Comparison of ENCODE assay signal across 11 mouse cellular contexts in the genomic region with DNA sequence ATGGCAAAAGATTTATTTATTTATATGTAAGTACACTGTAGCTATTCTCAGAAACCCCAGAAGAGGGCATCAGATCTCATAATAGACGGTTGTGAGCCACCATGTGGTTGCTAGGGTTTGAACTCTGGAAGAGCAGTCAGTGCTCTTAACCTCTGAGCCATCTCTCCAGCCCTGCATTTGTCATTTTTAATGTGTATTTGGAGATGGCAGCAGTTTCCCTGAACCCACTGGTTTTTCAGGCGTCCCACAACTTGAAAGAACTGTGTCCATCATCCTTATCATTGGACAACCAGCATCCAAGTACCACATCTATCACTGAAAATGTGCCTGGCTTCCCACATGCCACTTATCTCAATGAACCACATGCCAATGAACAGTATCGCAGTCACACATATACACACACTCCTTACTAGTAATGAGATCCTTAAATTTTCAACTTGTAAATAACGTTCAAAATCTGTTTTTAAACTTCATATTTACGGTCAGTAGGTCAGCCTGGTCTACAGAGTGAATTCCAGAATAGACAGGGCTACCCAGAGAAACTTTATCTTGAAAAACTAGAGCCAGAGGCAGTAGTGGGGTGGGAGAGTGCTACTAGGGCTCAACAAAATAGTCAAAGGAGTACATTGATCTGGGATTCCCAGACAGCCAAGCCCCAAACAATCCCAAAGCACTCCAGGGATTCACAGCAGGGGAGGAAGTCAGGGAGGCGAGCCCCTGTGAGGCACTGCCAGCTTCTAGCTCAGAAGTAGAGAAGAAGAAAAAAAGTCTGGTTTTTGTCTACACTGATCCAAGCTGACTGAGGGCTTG. TPM values are rescaled to one million over a fixed set of nuclear protein-coding genes. Genes with fewer than 3 reads are reported as not detected.
DNase-seq lines count a peak whose midpoint lies in the region; ATAC-seq and TF ChIP-seq lines count a peak whose summit lies in the region.
"Had no signal": no experiment of that assay in that cellular context is flagged by ENCODE, and none has a peak within 500 bp of the region (broad histone marks: within the 10 kb centered on the region; RNA-seq: fewer than 3 reads in every experiment).

No protein-coding gene starts in this region.

- no peaks in the 10 kb centered on the region for H3K36me3 ChIP-seq in midbrain, embryonic 11.5 days (ENCODE audit: control insufficient read depth, insufficient read depth, low read length)
- H3K36me3 ChIP-seq in midbrain, embryonic 10.5 days = no peaks in the 10 kb centered on the region
- no peaks in the 10 kb centered on the region for H3K36me3 ChIP-seq in splenic B cell, adult 2 months (ENCODE audit: control insufficient read depth, insufficient read depth, low read length, poor library complexity, severe bottlenecking)
- H3K36me3 ChIP-seq: hindbrain, embryonic 12.5 days had no signal

- no peaks in the 10 kb centered on the region for H3K9me3 ChIP-seq in midbrain, embryonic 11.5 days (ENCODE audit: control insufficient read depth, low read length)
- no peaks in the 10 kb centered on the region for H3K9me3 ChIP-seq in midbrain, embryonic 10.5 days (replicated peaks)
- H3K9me3 ChIP-seq: hindbrain, embryonic 12.5 days had no signal

- POLR2A ChIA-PET in Patski (lab: Charles Lee) = no interaction called here

- H3K4me2 ChIP-seq in midbrain, embryonic 11.5 days = no peak overlapping the region
- H3K4me2 ChIP-seq: hindbrain, embryonic 12.5 days had no signal

- no peaks in the 10 kb centered on the region for H3K27me3 ChIP-seq in midbrain, embryonic 11.5 days (ENCODE audit: control insufficient read depth, insufficient read depth, low read length)
- H3K27me3 ChIP-seq in midbrain, embryonic 10.5 days (ENCODE audit: low read depth, poor library complexity, severe bottlenecking) = no peaks in the 10 kb centered on the region
- H3K27me3 ChIP-seq in Patski = no peaks in the 10 kb centered on the region
- H3K27me3 ChIP-seq in splenic B cell, adult 2 months (ENCODE audit: control insufficient read depth, insufficient read depth, low read length, poor library complexity, severe bottlenecking) = no peaks in the 10 kb centered on the region
- H3K27me3 ChIP-seq: hindbrain, embryonic 12.5 days had no signal

- ATAC-seq in midbrain, embryonic 11.5 days (ENCODE audit: low FRiP score) = no peak
- ATAC-seq in Patski = no peak

- TF ChIP-seq CTCF in Patski (IDR thresholded peaks at IDR 0.05) = peak; percentile 48

- in situ Hi-C loops in Patski (cut with MboI; ENCODE audit: low pct_unique_long_range_greater_than_20kb) = loop anchor here (25.0 kb wide), 1 partner anchor 693 kb away; no protein-coding TSS in a partner anchor

- no peaks in the 10 kb centered on the region for H3K4me1 ChIP-seq in midbrain, embryonic 11.5 days (ENCODE audit: control insufficient read depth, insufficient read depth, low read length)
- H3K4me1 ChIP-seq in midbrain, embryonic 10.5 days = 0 out of 2 replicates have a peak, but pooled peaks cover 2% of the 10 kb centered on the region
- H3K4me1 ChIP-seq: hindbrain, embryonic 12.5 days had no signal

- H3K27ac ChIP-seq in midbrain, embryonic 11.5 days (ENCODE audit: low read depth, low read length) = no peak overlapping the region
- H3K27ac ChIP-seq in midbrain, embryonic 10.5 days (replicated peaks) = no peak overlapping the region
- H3K27ac ChIP-seq: hindbrain, embryonic 12.5 days had no signal

- CTCF ChIA-PET in Patski (lab: Charles Lee) = interaction anchor here (1.1 to 5.5 kb wide), 3 partner anchors 10 to 51 kb away, joined by 3 to 25 read pairs (median 3); no protein-coding TSS in a partner anchor

- WGBS in midbrain, embryonic 11.5 days = 76% methylated on average over 6 of the region's 6 CpGs
- WGBS in midbrain, embryonic 10.5 days = 70% methylated on average over 6 of the region's 6 CpGs

- peak; percentile 67 for DNase-seq in midbrain, embryonic 11.5 days (ENCODE audit: low spot score, missing footprints)
- no peak for DNase-seq in midbrain, embryonic 10.5 days (ENCODE audit: low spot score)
- no peak for DNase-seq in Patski (ENCODE audit: low read depth, low spot score)
- peak; percentile 72 for DNase-seq in induced T-regulatory cell, adult 2 months (ENCODE audit: low read depth)
- peak; percentile 58 for DNase-seq in splenic B cell, adult 2 months (ENCODE audit: low read depth, low spot score)
- no peak for DNase-seq in Muller cell, postnatal 12 days (ENCODE audit: inconsistent ontology term)
- DNase-seq in testis, postnatal 10 days (ENCODE audit: low spot score) = no peak
- DNase-seq: adrenal gland, adult 2 months; cerebellum, postnatal 10 days; lung, postnatal 14 days had no signal

- no peak overlapping the region for H3K4me3 ChIP-seq in midbrain, embryonic 11.5 days (ENCODE audit: low read depth, low read length)
- H3K4me3 ChIP-seq in midbrain, embryonic 10.5 days = no peak overlapping the region
- H3K4me3 ChIP-seq: hindbrain, embryonic 12.5 days had no signal

- no peak overlapping the region for H3K9ac ChIP-seq in midbrain, embryonic 11.5 days (ENCODE audit: low read length)
- H3K9ac ChIP-seq: hindbrain, embryonic 12.5 days had no signal

RNA-seq across cellular contexts. Expression of a gene that starts 17.7 kb away (rescaled TPM):
- 17.7 and 21.2 TPM in 2 replicates for polyA plus RNA-seq in midbrain, embryonic 11.5 days (2014; fragmentation: Nextera tagmentation; extraction: Ambion mirVana)
- polyA plus RNA-seq in midbrain, embryonic 10.5 days (2016; fragmentation: Nextera tagmentation; extraction: Ambion mirVana) = 23.7 and 25.0 TPM in 2 replicates
- 10.1 TPM for polyA plus RNA-seq in Patski (2021)

Comparison
In these comparisons a context has a peak if more than half of its experiments do, and no peak if none do; other contexts are left out.
1. DNase-seq: peak in midbrain, embryonic 11.5 days (single experiment), induced T-regulatory cell, adult 2 months (single experiment) and splenic B cell, adult 2 months (single experiment); none in midbrain, embryonic 10.5 days (single experiment), Patski (single experiment), Muller cell, postnatal 12 days (single experiment) and testis, postnatal 10 days (single experiment).